ENCODE assay signal across 11 mouse cellular contexts in genomic region chr16:74408566-74408965, GRCm38 (mm10). TPM values are rescaled to one million over a fixed set of nuclear protein-coding genes. Genes with fewer than 3 reads are reported as not detected.
DNase-seq lines count a peak whose midpoint lies in the region; ATAC-seq and TF ChIP-seq lines count a peak whose summit lies in the region.
"Had no signal": no experiment of that assay in that cellular context is flagged by ENCODE, and none has a peak within 500 bp of the region (broad histone marks: within the 10 kb centered on the region; RNA-seq: fewer than 3 reads in every experiment).

No protein-coding gene starts in this region.

- no peaks in the 10 kb centered on the region for H3K36me3 ChIP-seq in neural tube, embryonic 11.5 days (ENCODE audit: control insufficient read depth, insufficient read depth, low read length)
- H3K36me3 ChIP-seq in limb, embryonic 13.5 days = no peaks in the 10 kb centered on the region
- no peaks in the 10 kb centered on the region for H3K36me3 ChIP-seq in thymus, adult 2 months (ENCODE audit: control insufficient read depth, insufficient read depth, low read length)
- H3K36me3 ChIP-seq: liver, embryonic 13.5 days had no signal

- peak overlapping the region; percentile 17 for H3K4me2 ChIP-seq in neural tube, embryonic 11.5 days (ENCODE audit: low read depth)
- H3K4me2 ChIP-seq in limb, embryonic 13.5 days (replicated peaks) = peak overlapping the region; percentile 84
- H3K4me2 ChIP-seq: liver, embryonic 13.5 days had no signal

- H3K4me1 ChIP-seq in neural tube, embryonic 11.5 days (ENCODE audit: control insufficient read depth, insufficient read depth, low read length) = peaks cover 3% of the 10 kb centered on the region; the same call in 1 of the 2 replicates
- peaks cover 15% of the 10 kb centered on the region; the same call in 1 of the 2 replicates for H3K4me1 ChIP-seq in limb, embryonic 13.5 days
- no peaks in the 10 kb centered on the region for H3K4me1 ChIP-seq in thymus, adult 2 months (replicated peaks; ENCODE audit: control insufficient read depth, insufficient read depth, low read length)
- H3K4me1 ChIP-seq: liver, embryonic 13.5 days had no signal

- peak; percentile 32 for DNase-seq in embryo, embryonic 10 days (ENCODE audit: low spot score)
- DNase-seq in embryo, embryonic 11 days = no peak
- no peak for DNase-seq in neural tube, embryonic 11.5 days (ENCODE audit: low spot score)
- DNase-seq in neural tube, embryonic 10.5 days (ENCODE audit: extremely low spot score, low spot score) = no peak
- DNase-seq in thymus, adult 2 months = no peak
- DNase-seq in cerebellum, adult 11 months = no peak
- DNase-seq in kidney, adult 11 months = no peak
- DNase-seq: cerebellum, postnatal 36 days; heart, adult 2 months; liver, embryonic 13.5 days had no signal

- WGBS in neural tube, embryonic 11.5 days = 56% methylated on average over 1 of the region's 1 CpGs
- 34% methylated on average over 1 of the region's 1 CpGs for WGBS in limb, embryonic 13.5 days
- WGBS in thymus, adult 2 months = 63% methylated on average over 1 of the region's 1 CpGs

- no peak overlapping the region for H3K27ac ChIP-seq in neural tube, embryonic 11.5 days (ENCODE audit: low read depth, low read length)
- no peak overlapping the region for H3K27ac ChIP-seq in limb, embryonic 13.5 days
- no peak overlapping the region for H3K27ac ChIP-seq in thymus, adult 2 months (ENCODE audit: control insufficient read depth, insufficient read depth, low read length)
- H3K27ac ChIP-seq: heart, adult 2 months; liver, embryonic 13.5 days had no signal

- no peak for TF ChIP-seq POLR2A in thymus, adult 2 months (IDR thresholded peaks at IDR 0.05; ENCODE audit: control insufficient read depth, extremely low read depth, insufficient read depth, low read length, poor library complexity)

- H3K27me3 ChIP-seq in neural tube, embryonic 11.5 days (ENCODE audit: control insufficient read depth, insufficient read depth, low read length) = peaks cover 5% of the 10 kb centered on the region; the same call in 1 of the 2 replicates
- no peaks in the 10 kb centered on the region for H3K27me3 ChIP-seq in limb, embryonic 13.5 days
- no peaks in the 10 kb centered on the region; the same call in 1 of the 2 replicates for H3K27me3 ChIP-seq in thymus, adult 2 months (ENCODE audit: control insufficient read depth, insufficient read depth, low read length)

- no peak for TF ChIP-seq CTCF in thymus, adult 2 months (IDR thresholded peaks at IDR 0.05; ENCODE audit: borderline replicate concordance, control insufficient read depth, extremely low read depth, insufficient read depth, low read length, poor library complexity)

- H3K9ac ChIP-seq in neural tube, embryonic 11.5 days (ENCODE audit: low read length) = no peak overlapping the region
- H3K9ac ChIP-seq in limb, embryonic 13.5 days = peak overlapping the region; percentile 60; the same call in 1 of the 2 replicates
- H3K9ac ChIP-seq: liver, embryonic 13.5 days had no signal

- ATAC-seq in neural tube, embryonic 11.5 days (ENCODE audit: insufficient read depth, low FRiP score, low TSS enrichment) = no peak
- ATAC-seq in limb, embryonic 13.5 days (ENCODE audit: low FRiP score, low read depth) = no peak

- no peaks in the 10 kb centered on the region for H3K9me3 ChIP-seq in neural tube, embryonic 11.5 days (ENCODE audit: control insufficient read depth, low read length)
- no peaks in the 10 kb centered on the region for H3K9me3 ChIP-seq in limb, embryonic 13.5 days
- H3K9me3 ChIP-seq: liver, embryonic 13.5 days had no signal

- H3K4me3 ChIP-seq in neural tube, embryonic 11.5 days (ENCODE audit: low read depth, low read length) = peak overlapping the region; percentile 18; the same call in 1 of the 2 replicates
- peak overlapping the region; percentile 71 for H3K4me3 ChIP-seq in limb, embryonic 13.5 days
- no peak overlapping the region for H3K4me3 ChIP-seq in thymus, adult 2 months (ENCODE audit: control insufficient read depth, insufficient read depth, low read length)
- H3K4me3 ChIP-seq: heart, adult 2 months; liver, embryonic 13.5 days had no signal

RNA-seq across cellular contexts. Expression of gene Robo2, which starts 3.1 kb away (rescaled TPM):
- 32.0 and 34.4 TPM in 2 replicates for polyA plus RNA-seq in neural tube, embryonic 11.5 days (2014; fragmentation: Nextera tagmentation; extraction: Ambion mirVana)
- 73.9 and 76.3 TPM in 2 replicates for polyA plus RNA-seq in limb, embryonic 13.5 days (2015; fragmentation: Nextera tagmentation; extraction: Ambion mirVana)
- polyA plus RNA-seq in thymus, adult 2 months (2012; rRNA removed) = 2.1 and 2.2 TPM in 2 replicates

Comparison
In these comparisons a context has a peak if more than half of its experiments do, and no peak if none do; other contexts are left out.
1. RNA of gene Robo2, which starts 3.1 kb away (polyA plus RNA-seq): 73.9 to 76.3 TPM in limb, embryonic 13.5 days and 32.0 to 34.4 TPM in neural tube, embryonic 11.5 days; 2.1 to 2.2 TPM in thymus, adult 2 months; every median in the first group is over 10 times any median in the second.